Mouse (Mus musculus) bone marrow, adult 2 months (tissue): ENCODE data around the gene Col4a1. TPM values are rescaled to one million over a fixed set of nuclear protein-coding genes. Genes with fewer than 3 reads are reported as not detected.

Source experiments
- H3K27ac ChIP-seq: fragments of 200-500 bp; 2 replicates; pipeline ENCODE4 v1.5.1; 2012; ENCODE audit warnings: low read depth, mild to moderate bottlenecking, control low read depth, inconsistent platforms, low read length; ENCODE audit not compliant: control insufficient read depth, poor library complexity, insufficient read depth
- H3K4me1 ChIP-seq: fragments of 200-500 bp; 2 replicates; pipeline ENCODE4 v1.6.1; 2011; ENCODE audit warnings: low read length; ENCODE audit not compliant: control insufficient read depth, insufficient read depth
- H3K4me3 ChIP-seq: fragments of 200-500 bp; replicated peaks from 2 replicates; pipeline ENCODE3; 2011; ENCODE audit warnings: mild to moderate bottlenecking, low read depth, low read length, control low read depth; ENCODE audit not compliant: control insufficient read depth
- CTCF ChIP-seq: fragments of 200-500 bp; IDR thresholded peaks from 2 replicates; pipeline ENCODE4 v1.5.1; 2011; ENCODE audit warnings: low read length, control low read depth; ENCODE audit not compliant: control insufficient read depth, insufficient read depth
- POLR2A ChIP-seq: fragments of 200-500 bp; IDR thresholded peaks from 2 replicates; pipeline ENCODE4 v1.6.1; 2011; ENCODE audit warnings: low read depth, mild to moderate bottlenecking, control low read depth, low read length, borderline replicate concordance; ENCODE audit not compliant: control insufficient read depth
- WGBS: fragments of 180-500 bp; shearing (Covaris S2); methylation state at CpG from one replicate; pipeline ENCODE4 v1.1.7; 2018; 5-methylcytosine and 5-hydroxymethylcytosine counted together
- polyA plus RNA-seq: library from polyadenylated mRNA; stranded (reverse); fragments of >200 nt; gene quantifications from 2 replicates; pipeline ENCODE4 v1.2.4, GENCODE M21; 2011; ENCODE audit warnings: low replicate concordance; ENCODE audit not compliant: missing spikeins, insufficient read depth, insufficient read length

Gene Col4a1
- polyA plus RNA-seq, 1 experiment, result 6.7 TPM

DNA sequence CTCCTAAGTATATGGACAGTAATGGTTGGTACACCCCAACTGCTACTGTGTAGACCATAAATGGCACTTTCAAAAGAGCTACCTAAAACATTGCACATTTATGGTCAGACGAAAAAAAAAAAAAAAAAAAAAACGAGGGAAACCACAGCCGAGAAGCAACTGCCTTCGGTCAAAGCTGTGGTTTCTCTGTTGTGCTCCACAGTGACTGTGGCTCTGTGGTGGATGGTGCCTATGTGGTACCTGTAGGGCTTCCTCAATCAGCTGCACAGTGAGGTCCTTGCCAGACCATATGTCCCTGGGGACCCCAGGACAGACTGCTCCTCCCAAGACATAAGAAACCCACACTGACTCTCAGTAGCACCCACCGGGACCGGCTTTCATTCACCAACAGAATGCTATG lies 36.3 kb downstream of the Col4a1 start:
- Histone ChIP-seq H3K27ac (no peak overlapping the region), H3K4me1 (peaks cover 2% of the 10 kb centered on the region), H3K4me3 (no peak overlapping the region)
- 2% methylated on average over 6 of the region's 6 CpGs for WGBS
- TF ChIP-seq POLR2A (no peak), CTCF (no peak)

DNA sequence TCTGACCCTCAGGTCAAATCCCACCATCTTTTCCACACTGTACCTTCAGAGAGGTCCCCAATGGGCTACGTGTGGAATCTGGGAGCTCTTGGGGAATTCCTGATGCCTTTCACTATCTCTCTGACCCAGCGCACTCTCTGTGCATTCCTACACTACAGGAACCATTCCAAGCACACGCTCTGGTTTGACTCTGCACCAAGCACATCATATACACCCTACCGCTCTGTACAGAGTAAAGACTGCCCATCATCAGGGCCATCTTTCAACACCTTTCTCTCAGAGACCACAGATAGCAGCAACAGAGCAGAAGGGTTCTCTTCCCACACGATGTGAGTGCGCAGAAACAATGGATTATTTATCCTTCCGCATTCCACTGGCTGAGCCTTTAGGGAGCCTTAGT lies 38.2 kb downstream of the Col4a1 start:
- Histone ChIP-seq H3K27ac (no peak overlapping the region), H3K4me3 (no peak overlapping the region), H3K4me1 (peaks cover 2% of the 10 kb centered on the region)
- WGBS, result 85% methylated on average over 7 of the region's 7 CpGs
- TF ChIP-seq POLR2A, result no peak
- no peak for TF ChIP-seq CTCF

DNA sequence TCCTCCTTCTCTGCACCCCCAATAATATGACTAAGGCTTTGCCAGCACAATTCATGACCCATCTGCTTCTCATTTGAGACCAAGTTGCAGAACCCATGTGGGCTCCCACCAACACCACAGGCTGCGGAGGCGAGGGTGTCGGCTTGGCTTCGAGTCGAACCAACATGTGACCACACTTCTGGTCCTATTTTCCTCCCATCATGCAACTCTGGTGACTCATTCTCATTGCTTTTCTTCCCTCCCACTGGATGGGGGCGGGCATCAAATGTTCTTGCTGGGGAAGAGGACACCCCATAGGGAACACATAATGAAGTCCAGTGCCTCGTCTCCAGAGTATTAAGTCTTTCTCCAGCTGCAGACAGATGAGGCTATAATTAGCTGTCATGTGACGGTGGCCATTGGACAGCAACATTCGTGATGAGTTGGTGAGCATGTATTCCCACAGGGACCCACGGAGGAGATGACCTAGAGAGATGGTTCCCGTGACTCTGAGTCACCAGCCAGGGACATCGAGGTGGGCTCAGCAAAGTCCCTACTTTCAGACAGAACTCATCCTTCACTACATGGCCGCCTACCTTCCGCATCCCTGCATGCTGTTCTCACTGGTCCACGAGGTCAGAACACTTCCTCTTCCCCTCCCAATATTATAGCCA lies 39.0 kb downstream of the Col4a1 start:
- peaks cover 2% of the 10 kb centered on the region for H3K4me1 ChIP-seq
- TF ChIP-seq POLR2A (no peak), CTCF (no peak)
- WGBS, result 78% methylated on average over 15 of the region's 15 CpGs
- no peak overlapping the region for H3K27ac ChIP-seq
- no peak overlapping the region for H3K4me3 ChIP-seq

DNA sequence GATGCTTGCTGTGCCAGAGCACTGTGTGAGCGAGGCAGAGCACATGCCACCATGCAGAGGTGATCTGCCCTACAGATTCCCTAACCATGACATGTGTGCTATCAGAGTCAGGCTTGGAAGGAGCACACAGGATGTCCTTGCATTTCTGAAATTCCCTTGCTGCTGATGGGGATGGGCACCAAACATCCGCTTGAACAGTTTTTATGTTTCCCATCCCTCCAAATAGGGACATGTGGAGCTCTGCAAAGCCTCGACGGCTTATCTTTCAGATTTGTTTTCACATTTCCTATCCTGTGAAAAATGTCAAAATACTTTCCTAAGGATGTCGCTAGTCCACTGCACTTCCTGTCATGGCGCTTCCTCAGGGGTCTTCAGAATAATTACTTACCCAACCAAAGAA lies 40.4 kb downstream of the Col4a1 start:
- H3K4me3 ChIP-seq, result no peak overlapping the region
- H3K27ac ChIP-seq, result no peak overlapping the region
- TF ChIP-seq POLR2A, result no peak
- TF ChIP-seq CTCF, result no peak
- peaks cover 2% of the 10 kb centered on the region for H3K4me1 ChIP-seq
- 52% methylated on average over 6 of the region's 6 CpGs for WGBS

DNA sequence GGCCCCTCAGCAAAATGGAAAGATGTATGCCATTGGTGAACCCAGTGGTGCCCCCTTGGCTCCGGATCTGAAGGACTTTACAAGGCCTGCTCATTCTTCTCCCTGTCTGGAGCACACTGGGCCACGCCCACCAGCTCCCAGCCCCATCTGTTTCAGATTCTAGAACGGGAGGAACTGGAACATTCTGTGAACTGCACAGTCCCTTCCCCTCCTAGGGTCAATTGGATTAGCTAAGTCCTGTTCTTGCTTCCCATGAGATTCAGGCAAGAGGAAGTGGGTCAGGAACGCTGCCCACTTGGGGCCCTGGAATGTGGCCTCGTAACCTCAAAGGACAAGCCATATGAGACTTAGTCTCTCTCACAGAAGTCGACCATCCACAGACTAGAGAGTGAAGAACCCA lies 41.8 kb downstream of the Col4a1 start:
- WGBS, result 43% methylated on average over 6 of the region's 6 CpGs
- TF ChIP-seq POLR2A (no peak), CTCF (no peak)
- no peak overlapping the region for H3K4me3 ChIP-seq
- H3K4me1 ChIP-seq, result peaks cover 2% of the 10 kb centered on the region
- H3K27ac ChIP-seq, result no peak overlapping the region

DNA sequence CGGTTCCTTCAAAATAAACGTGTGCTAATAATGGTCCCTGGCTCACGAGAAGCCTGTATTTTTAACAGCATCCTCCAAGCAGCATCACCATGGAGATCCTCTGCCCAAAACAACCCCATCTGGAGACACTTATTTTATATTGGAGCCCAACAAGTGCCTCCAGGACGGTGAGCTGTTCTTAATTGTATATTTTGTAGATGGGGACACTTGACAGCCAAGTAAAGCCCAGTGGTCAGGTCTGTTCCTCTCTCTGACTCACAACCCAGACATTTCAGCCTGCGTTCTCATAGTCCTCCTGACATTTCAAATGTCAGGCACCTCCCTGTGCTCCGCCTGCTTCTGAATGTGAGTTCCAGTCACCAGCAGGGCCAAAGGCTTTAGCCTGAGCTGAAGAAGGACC lies 43.9 kb downstream of the Col4a1 start:
- TF ChIP-seq POLR2A (no peak), CTCF (no peak)
- no peaks in the 10 kb centered on the region; the same call in none of the 2 replicates for H3K4me1 ChIP-seq
- WGBS, result 83% methylated on average over 6 of the region's 6 CpGs
- no peak overlapping the region for H3K4me3 ChIP-seq
- no peak overlapping the region for H3K27ac ChIP-seq

DNA sequence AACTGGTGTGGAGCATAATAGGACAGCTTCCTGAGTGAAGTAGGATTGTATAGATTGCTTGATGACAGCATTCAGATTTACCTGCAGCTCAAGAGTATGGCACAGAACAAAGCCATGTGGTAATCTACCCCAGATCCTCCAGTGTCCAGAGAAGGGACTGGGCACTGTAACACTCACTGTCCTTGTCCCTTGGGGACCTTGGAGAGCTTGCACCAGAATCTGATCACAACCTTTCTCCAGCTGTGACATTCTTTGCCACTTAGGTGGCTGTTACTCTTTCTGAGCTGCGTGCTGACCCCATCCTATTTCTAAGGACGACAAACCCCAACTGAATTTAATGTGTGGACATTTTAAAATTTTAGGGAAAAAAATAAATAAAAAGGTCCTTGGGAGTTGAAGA lies 46.2 kb downstream of the Col4a1 start:
- no peak overlapping the region for H3K27ac ChIP-seq
- H3K4me3 ChIP-seq, result no peak overlapping the region
- TF ChIP-seq CTCF (no peak), POLR2A (no peak)
- WGBS, result 87% methylated on average over 2 of the region's 2 CpGs
- H3K4me1 ChIP-seq, result no peaks in the 10 kb centered on the region; the same call in none of the 2 replicates

DNA sequence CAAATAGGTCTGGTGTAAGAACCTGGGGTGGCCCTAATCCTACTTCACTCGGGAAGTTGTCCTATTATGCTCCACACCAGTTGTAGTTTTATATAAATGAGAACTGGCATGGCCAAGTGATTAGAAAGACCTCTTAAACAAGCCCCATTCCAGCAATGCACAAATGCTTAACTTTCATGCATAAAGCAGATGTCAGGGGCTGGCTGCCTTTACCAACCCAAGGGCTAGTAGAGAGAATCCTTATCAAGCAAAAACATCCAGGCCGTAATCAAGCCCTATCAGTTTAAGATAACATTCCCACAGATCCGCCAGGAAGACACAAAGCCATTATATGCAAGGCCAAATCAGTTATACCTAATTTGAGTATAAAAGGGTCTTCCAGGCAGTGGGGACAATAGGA lies 46.7 kb downstream of the Col4a1 start:
- WGBS, result 75% methylated on average over 3 of the region's 3 CpGs
- no peak for TF ChIP-seq CTCF
- no peak for TF ChIP-seq POLR2A

DNA sequence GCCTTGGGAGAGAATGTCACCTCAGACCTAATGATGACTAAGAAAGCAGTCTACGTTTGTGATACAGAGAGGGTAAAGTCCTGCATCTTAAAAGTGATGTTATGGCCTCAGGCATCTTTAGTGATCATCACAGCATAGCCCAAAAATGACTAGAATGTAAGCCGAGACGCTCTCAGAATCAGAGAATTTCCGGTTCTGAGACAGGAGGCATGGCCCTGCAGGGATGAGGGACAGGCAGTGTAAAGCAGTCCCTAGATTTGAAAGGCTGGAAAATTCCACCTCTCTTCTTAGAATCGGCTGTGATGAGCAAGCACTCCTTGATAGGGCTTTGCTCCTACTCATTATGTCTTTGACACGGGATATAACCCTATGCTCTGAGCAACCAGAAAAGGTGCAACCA lies 48.8 kb downstream of the Col4a1 start:
- H3K4me1 ChIP-seq, result no peaks in the 10 kb centered on the region; the same call in none of the 2 replicates
- no peak for TF ChIP-seq CTCF
- no peak for TF ChIP-seq POLR2A
- H3K27ac ChIP-seq, result no peak overlapping the region
- WGBS, result 83% methylated on average over 6 of the region's 6 CpGs
- no peak overlapping the region for H3K4me3 ChIP-seq

More for the DNA sequence above, 46.7 kb downstream of the Col4a1 start:
- H3K27ac ChIP-seq, result no peak overlapping the region
- no peak overlapping the region for H3K4me3 ChIP-seq
- no peaks in the 10 kb centered on the region; the same call in 1 of the 2 replicates for H3K4me1 ChIP-seq
